Mouse (Mus musculus): Measurements from ENCODE around the gene Slc48a1. TPM values are rescaled to one million over a fixed set of nuclear protein-coding genes. Genes with fewer than 3 reads are reported as not detected.
A peak's percentile ranks its signal among the peaks of the same experiment; 100 is the strongest.

Slc48a1 gene
- polyA plus RNA-seq, 1 experiment from 2014 or later: 34.4 TPM

- H3K9me3 ChIP-seq (ENCODE audit: control insufficient read depth, low read length): no peaks in the 10 kb centered on the region
- H3K27me3 ChIP-seq (ENCODE audit: control insufficient read depth, insufficient read depth, low read length): no peaks in the 10 kb centered on the region
- no peaks in the 10 kb centered on the region for H3K4me1 ChIP-seq (ENCODE audit: control insufficient read depth, insufficient read depth, low read length)
- no peak for ATAC-seq (ENCODE audit: low FRiP score, low TSS enrichment)
- WGBS: 42% methylated on average over 4 of the region's 4 CpGs
- H3K4me3 ChIP-seq (ENCODE audit: low read length): no peak overlapping the region
- no peak overlapping the region for H3K27ac ChIP-seq (ENCODE audit: low read depth, low read length)
- H3K36me3 ChIP-seq (ENCODE audit: control insufficient read depth, insufficient read depth, low read length): peaks cover 9% of the 10 kb centered on the region; the same call in 1 of the 2 replicates
- H3K4me2 ChIP-seq (replicated peaks; ENCODE audit: low read depth, low read length): no peak overlapping the region
- H3K9ac ChIP-seq (ENCODE audit: low read depth, low read length): no peak overlapping the region
Observed at GRCm38 (mm10) chr15:97742600-97742999, 35.7 kb upstream of the Slc48a1 start.

DNA sequence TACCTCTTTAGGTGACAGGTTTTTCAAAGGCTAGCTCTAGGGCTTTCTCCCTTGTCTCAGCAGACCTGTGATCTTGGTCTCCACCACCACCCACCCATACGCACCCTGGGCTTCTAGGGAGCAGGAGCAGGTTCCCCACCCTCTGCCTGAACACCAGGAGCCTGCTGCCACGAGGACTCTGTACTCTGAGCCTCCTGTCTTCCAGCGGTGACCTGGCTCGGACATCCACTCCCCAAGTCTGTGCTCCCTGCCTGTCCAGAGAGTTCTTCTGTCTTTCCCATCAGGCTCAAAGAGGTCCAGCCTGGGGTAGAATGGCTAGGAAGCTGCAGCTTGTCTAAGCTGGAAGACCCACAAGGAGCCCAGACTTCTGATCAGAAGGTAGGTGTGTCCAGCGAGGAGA, 35.1 kb upstream of the Slc48a1 start:
- WGBS: 81% methylated on average over 5 of the region's 5 CpGs
- H3K4me3 ChIP-seq (ENCODE audit: low read length): no peak overlapping the region
- peaks cover 9% of the 10 kb centered on the region; the same call in 1 of the 2 replicates for H3K36me3 ChIP-seq (ENCODE audit: control insufficient read depth, insufficient read depth, low read length)
- no peaks in the 10 kb centered on the region for H3K9me3 ChIP-seq (ENCODE audit: control insufficient read depth, low read length)
- H3K27me3 ChIP-seq (ENCODE audit: control insufficient read depth, insufficient read depth, low read length): no peaks in the 10 kb centered on the region
- no peak for ATAC-seq (ENCODE audit: low FRiP score, low TSS enrichment)
- no peaks in the 10 kb centered on the region for H3K4me1 ChIP-seq (ENCODE audit: control insufficient read depth, insufficient read depth, low read length)
- no peak overlapping the region for H3K4me2 ChIP-seq (replicated peaks; ENCODE audit: low read depth, low read length)
- H3K9ac ChIP-seq (ENCODE audit: low read depth, low read length): no peak overlapping the region
- no peak overlapping the region for H3K27ac ChIP-seq (ENCODE audit: low read depth, low read length)

DNA sequence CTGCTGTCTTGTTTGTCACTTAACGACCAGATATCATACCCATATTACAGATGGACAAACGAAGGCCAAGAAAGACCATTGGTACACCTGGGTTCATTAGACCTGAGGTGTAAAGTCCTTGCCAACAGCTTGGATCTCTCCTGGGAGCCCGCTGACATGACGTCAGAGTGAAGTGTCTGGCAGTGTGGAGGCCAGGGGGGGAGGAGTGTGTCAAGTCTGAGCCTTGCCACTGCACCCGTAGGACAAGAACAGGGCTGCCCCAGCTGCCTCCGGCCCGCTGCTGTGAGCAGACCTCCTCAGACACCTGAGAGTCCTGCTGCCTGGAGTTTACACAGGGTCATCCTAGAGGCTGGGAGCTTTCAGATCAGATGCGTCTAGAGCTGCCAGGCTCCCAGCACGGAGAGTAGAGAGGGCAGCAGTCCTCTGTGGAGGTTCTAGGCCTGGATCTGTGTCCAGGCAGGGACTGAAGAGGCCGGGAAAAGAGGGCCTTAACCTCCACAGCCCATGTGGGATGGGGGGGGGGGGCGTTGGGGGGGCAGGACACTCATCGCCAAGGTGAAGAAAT, 34.3 kb upstream of the Slc48a1 start:
- 0 out of 2 replicates have a peak, but pooled peaks have one; percentile 24 for ATAC-seq (ENCODE audit: low FRiP score, low TSS enrichment)
- Histone ChIP-seq H3K4me1 (ENCODE audit: control insufficient read depth, insufficient read depth, low read length) (no peaks in the 10 kb centered on the region), H3K36me3 (ENCODE audit: control insufficient read depth, insufficient read depth, low read length) (peaks cover 9% of the 10 kb centered on the region; the same call in 1 of the 2 replicates), H3K4me2 (replicated peaks; ENCODE audit: low read depth, low read length) (no peak overlapping the region), H3K27me3 (ENCODE audit: control insufficient read depth, insufficient read depth, low read length) (no peaks in the 10 kb centered on the region), H3K4me3 (ENCODE audit: low read length) (no peak overlapping the region), H3K9ac (ENCODE audit: low read depth, low read length) (no peak overlapping the region), H3K9me3 (ENCODE audit: control insufficient read depth, low read length) (no peaks in the 10 kb centered on the region), H3K27ac (ENCODE audit: low read depth, low read length) (no peak overlapping the region)
- 71% methylated on average over 11 of the region's 12 CpGs for WGBS

GRCm38 (mm10) chr15:97744930-97745329, 33.4 kb upstream of the Slc48a1 start:
- Histone ChIP-seq H3K36me3 (ENCODE audit: control insufficient read depth, insufficient read depth, low read length) (peaks cover 15% of the 10 kb centered on the region; the same call in 1 of the 2 replicates), H3K9me3 (ENCODE audit: control insufficient read depth, low read length) (no peaks in the 10 kb centered on the region), H3K9ac (ENCODE audit: low read depth, low read length) (no peak overlapping the region), H3K4me3 (ENCODE audit: low read length) (no peak overlapping the region), H3K4me2 (replicated peaks; ENCODE audit: low read depth, low read length) (no peak overlapping the region), H3K27me3 (ENCODE audit: control insufficient read depth, insufficient read depth, low read length) (no peaks in the 10 kb centered on the region), H3K27ac (ENCODE audit: low read depth, low read length) (no peak overlapping the region), H3K4me1 (ENCODE audit: control insufficient read depth, insufficient read depth, low read length) (0 out of 2 replicates have a peak, but pooled peaks cover under 1% of the 10 kb centered on the region)
- ATAC-seq (ENCODE audit: low FRiP score, low TSS enrichment): 0 out of 2 replicates have a peak, but pooled peaks have one; percentile 16
- 65% methylated on average over 10 of the region's 10 CpGs for WGBS

DNA sequence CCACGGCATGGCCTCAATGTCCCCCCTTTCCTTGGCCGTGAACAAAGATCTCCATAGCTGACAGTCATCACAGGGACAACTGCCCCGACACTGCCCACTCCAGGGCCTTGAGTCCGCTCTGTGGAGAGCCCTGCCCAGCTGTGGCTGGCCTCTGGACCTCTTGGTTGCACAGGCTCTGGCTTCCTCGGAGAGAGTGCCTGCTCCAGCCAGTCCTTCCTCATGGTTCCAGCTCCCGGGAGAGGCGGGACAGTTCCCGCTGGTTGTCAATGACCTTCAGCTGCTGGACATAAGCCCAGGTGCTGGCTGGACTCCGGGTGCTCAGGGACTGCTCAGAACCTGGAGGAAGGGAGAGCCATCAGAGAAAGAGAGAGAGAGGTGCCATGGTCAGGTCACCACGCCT, 33.0 kb upstream of the Slc48a1 start:
- Histone ChIP-seq H3K36me3 (ENCODE audit: control insufficient read depth, insufficient read depth, low read length) (peaks cover 15% of the 10 kb centered on the region; the same call in 1 of the 2 replicates), H3K4me1 (ENCODE audit: control insufficient read depth, insufficient read depth, low read length) (0 out of 2 replicates have a peak, but pooled peaks cover 5% of the 10 kb centered on the region), H3K4me3 (ENCODE audit: low read length) (no peak overlapping the region), H3K27ac (ENCODE audit: low read depth, low read length) (no peak overlapping the region), H3K27me3 (ENCODE audit: control insufficient read depth, insufficient read depth, low read length) (no peaks in the 10 kb centered on the region), H3K9me3 (ENCODE audit: control insufficient read depth, low read length) (no peaks in the 10 kb centered on the region), H3K4me2 (replicated peaks; ENCODE audit: low read depth, low read length) (no peak overlapping the region), H3K9ac (ENCODE audit: low read depth, low read length) (no peak overlapping the region)
- no peak for ATAC-seq (ENCODE audit: low FRiP score, low TSS enrichment)
- WGBS: 57% methylated on average over 10 of the region's 10 CpGs

DNA sequence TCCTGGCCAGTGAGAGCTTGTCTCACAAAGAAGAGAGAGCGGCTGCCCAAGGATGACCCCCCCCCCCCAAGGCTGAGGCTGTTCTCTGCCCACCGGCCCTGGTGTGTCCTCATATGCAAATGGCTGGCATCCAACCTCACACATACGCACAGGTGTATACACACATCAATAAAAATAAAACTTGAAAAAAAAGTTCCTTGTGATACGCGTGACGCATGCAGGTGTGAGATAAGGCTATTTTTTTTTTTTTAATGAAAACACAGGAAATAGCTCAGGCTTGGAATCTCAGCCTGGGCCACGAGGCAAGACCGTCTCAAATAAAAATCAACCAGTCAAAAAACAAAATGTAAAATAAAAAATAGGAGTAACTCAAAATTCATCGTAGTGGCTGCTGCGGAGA, 32.0 kb upstream of the Slc48a1 start:
- no peak overlapping the region for H3K9ac ChIP-seq (ENCODE audit: low read depth, low read length)
- no peak overlapping the region for H3K4me2 ChIP-seq (replicated peaks; ENCODE audit: low read depth, low read length)
- no peaks in the 10 kb centered on the region for H3K9me3 ChIP-seq (ENCODE audit: control insufficient read depth, low read length)
- ATAC-seq (ENCODE audit: low FRiP score, low TSS enrichment): no peak
- no peaks in the 10 kb centered on the region for H3K27me3 ChIP-seq (ENCODE audit: control insufficient read depth, insufficient read depth, low read length)
- no peak overlapping the region for H3K4me3 ChIP-seq (ENCODE audit: low read length)
- peaks cover 10% of the 10 kb centered on the region; the same call in 1 of the 2 replicates for H3K4me1 ChIP-seq (ENCODE audit: control insufficient read depth, insufficient read depth, low read length)
- peaks cover 15% of the 10 kb centered on the region; the same call in 1 of the 2 replicates for H3K36me3 ChIP-seq (ENCODE audit: control insufficient read depth, insufficient read depth, low read length)
- WGBS: 92% methylated on average over 10 of the region's 10 CpGs
- H3K27ac ChIP-seq (ENCODE audit: low read depth, low read length): no peak overlapping the region

- H3K9me3 ChIP-seq (ENCODE audit: control insufficient read depth, low read length): no peaks in the 10 kb centered on the region
- no peaks in the 10 kb centered on the region for H3K27me3 ChIP-seq (ENCODE audit: control insufficient read depth, insufficient read depth, low read length)
- H3K4me2 ChIP-seq (replicated peaks; ENCODE audit: low read depth, low read length): no peak overlapping the region
- 96% methylated on average over 24 of the region's 24 CpGs for WGBS
- ATAC-seq (ENCODE audit: low FRiP score, low TSS enrichment): no peak
- peaks cover 16% of the 10 kb centered on the region; the same call in 1 of the 2 replicates for H3K36me3 ChIP-seq (ENCODE audit: control insufficient read depth, insufficient read depth, low read length)
- no peak overlapping the region for H3K4me3 ChIP-seq (ENCODE audit: low read length)
- peaks cover 10% of the 10 kb centered on the region; the same call in 1 of the 2 replicates for H3K4me1 ChIP-seq (ENCODE audit: control insufficient read depth, insufficient read depth, low read length)
- no peak overlapping the region for H3K9ac ChIP-seq (ENCODE audit: low read depth, low read length)
- H3K27ac ChIP-seq (ENCODE audit: low read depth, low read length): no peak overlapping the region
Observed at GRCm38 (mm10) chr15:97746748-97747147, 31.6 kb upstream of the Slc48a1 start.

GRCm38 (mm10) chr15:97747486-97747885, 30.8 kb upstream of the Slc48a1 start:
- Histone ChIP-seq H3K36me3 (ENCODE audit: control insufficient read depth, insufficient read depth, low read length) (peaks cover 19% of the 10 kb centered on the region; the same call in 1 of the 2 replicates), H3K9me3 (ENCODE audit: control insufficient read depth, low read length) (no peaks in the 10 kb centered on the region), H3K4me2 (replicated peaks; ENCODE audit: low read depth, low read length) (no peak overlapping the region), H3K27me3 (ENCODE audit: control insufficient read depth, insufficient read depth, low read length) (no peaks in the 10 kb centered on the region), H3K4me1 (ENCODE audit: control insufficient read depth, insufficient read depth, low read length) (peaks cover 10% of the 10 kb centered on the region; the same call in 1 of the 2 replicates), H3K9ac (ENCODE audit: low read depth, low read length) (no peak overlapping the region), H3K4me3 (ENCODE audit: low read length) (no peak overlapping the region), H3K27ac (ENCODE audit: low read depth, low read length) (no peak overlapping the region)
- ATAC-seq (ENCODE audit: low FRiP score, low TSS enrichment): no peak
- 91% methylated on average over 4 of the region's 4 CpGs for WGBS

- no peak overlapping the region for H3K4me2 ChIP-seq (replicated peaks; ENCODE audit: low read depth, low read length)
- H3K27me3 ChIP-seq (ENCODE audit: control insufficient read depth, insufficient read depth, low read length): no peaks in the 10 kb centered on the region
- no peak overlapping the region for H3K4me3 ChIP-seq (ENCODE audit: low read length)
- 69% methylated on average over 10 of the region's 10 CpGs for WGBS
- H3K27ac ChIP-seq (ENCODE audit: low read depth, low read length): no peak overlapping the region
- no peak overlapping the region for H3K9ac ChIP-seq (ENCODE audit: low read depth, low read length)
- ATAC-seq (ENCODE audit: low FRiP score, low TSS enrichment): no peak
- H3K36me3 ChIP-seq (ENCODE audit: control insufficient read depth, insufficient read depth, low read length): peaks cover 19% of the 10 kb centered on the region
- H3K4me1 ChIP-seq (ENCODE audit: control insufficient read depth, insufficient read depth, low read length): peaks cover 10% of the 10 kb centered on the region; the same call in 1 of the 2 replicates
- H3K9me3 ChIP-seq (ENCODE audit: control insufficient read depth, low read length): no peaks in the 10 kb centered on the region
Observed at GRCm38 (mm10) chr15:97748309-97748708, 30.0 kb upstream of the Slc48a1 start.
